Mouse (Mus musculus): ENCODE results near the gene Klf16. TPM values are rescaled to one million over a fixed set of nuclear protein-coding genes. Genes with fewer than 3 reads are reported as not detected.

The Klf16 gene
- polyA plus RNA-seq, 1 experiment from 2014 or later, result 8.5 TPM

DNA sequence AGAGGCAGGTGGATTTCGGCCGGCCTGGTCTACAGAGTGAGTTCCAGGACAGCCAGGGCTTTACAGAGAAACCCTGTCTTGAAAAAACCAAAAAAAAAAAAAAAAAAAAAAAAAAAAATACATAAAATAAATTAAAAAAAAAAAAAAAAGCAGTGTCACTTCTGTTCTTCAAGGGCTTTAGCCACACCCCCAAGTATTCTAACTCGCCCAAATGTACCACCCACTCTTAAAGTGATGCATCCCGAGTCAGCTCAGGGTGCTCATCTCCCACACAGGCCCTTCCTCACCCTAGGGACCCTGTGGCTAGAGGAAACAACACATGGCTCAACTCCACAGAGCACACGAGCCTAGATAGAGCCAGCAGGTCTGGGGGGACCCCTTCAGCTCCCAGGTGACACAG is 5.9 kb upstream of the Klf16 start:
- Histone ChIP-seq H3K27me3 (replicated peaks; ENCODE audit: low read depth, poor library complexity, severe bottlenecking) (no peaks in the 10 kb centered on the region), H3K4me3 (no peak overlapping the region), H3K36me3 (replicated peaks) (peaks cover 56% of the 10 kb centered on the region), H3K27ac (replicated peaks) (no peak overlapping the region), H3K9me3 (no peaks in the 10 kb centered on the region), H3K4me1 (peaks cover 50% of the 10 kb centered on the region)
- no peak for DNase-seq (ENCODE audit: low spot score)
- 85% methylated on average over 5 of the region's 5 CpGs for WGBS

DNA sequence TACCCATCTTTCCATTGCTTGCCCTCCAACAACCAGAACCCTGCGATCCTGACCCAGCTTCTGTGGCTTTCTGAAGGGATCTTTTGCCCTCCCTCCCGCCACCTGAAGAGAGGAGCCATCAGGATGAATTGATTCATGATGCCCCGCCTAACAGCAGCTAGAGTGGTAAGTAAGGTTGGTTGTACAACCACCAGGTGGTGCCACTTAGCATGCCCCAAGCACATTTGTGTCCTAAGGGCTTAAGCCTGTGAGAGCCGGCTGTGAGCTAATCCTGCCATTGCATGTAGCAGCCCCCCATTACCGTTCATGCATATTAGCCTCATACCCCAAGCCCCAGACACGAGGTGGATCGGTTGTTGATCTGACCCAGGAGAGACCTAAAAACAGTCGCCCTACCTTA is 1.8 kb upstream of the Klf16 start:
- Histone ChIP-seq H3K27ac (replicated peaks) (peak overlapping the region; percentile 86), H3K4me3 (peak overlapping the region; percentile 91), H3K4me1 (peaks cover 61% of the 10 kb centered on the region)

DNA sequence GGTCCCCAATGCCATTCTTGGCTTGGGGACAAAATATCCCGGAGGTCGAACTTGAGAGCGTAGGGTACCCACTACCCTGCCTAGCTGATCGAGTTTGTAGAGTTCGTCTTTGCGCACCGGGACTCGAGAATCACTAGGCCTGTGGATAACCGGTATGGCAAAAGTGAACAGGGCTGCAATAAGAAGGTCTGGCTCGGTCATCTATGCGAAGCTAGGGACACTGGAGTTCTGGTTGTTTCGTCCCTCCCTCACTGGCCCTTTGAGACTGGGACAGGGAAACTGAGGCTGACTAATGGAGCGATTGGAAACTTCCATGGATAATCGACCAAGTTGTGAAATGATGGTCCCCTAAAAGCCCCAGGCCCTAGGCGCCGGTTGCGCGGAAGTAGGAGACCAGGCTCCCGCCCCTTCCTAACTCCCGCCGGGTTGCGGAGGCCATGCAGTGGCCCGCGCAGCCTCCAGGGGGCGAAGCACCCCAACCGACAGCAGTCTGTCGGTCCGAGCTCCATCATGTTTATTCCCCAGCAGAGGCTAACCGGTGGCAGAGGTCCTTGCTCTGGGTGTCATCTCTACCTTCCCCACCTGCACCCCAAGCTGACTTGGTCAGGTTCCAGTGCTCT is 1.1 kb upstream of the Klf16 start:
- peak overlapping the region; percentile 91 for H3K4me3 ChIP-seq
- H3K4me1 ChIP-seq, result peaks cover 64% of the 10 kb centered on the region

More for the DNA sequence above, 1.8 kb upstream of the Klf16 start:
- Histone ChIP-seq H3K27me3 (replicated peaks; ENCODE audit: low read depth, poor library complexity, severe bottlenecking) (no peaks in the 10 kb centered on the region), H3K9me3 (no peaks in the 10 kb centered on the region), H3K36me3 (replicated peaks) (peaks cover 26% of the 10 kb centered on the region)
- DNase-seq (ENCODE audit: low spot score), result peak; percentile 62
- WGBS, result 7% methylated on average over 8 of the region's 8 CpGs

DNA sequence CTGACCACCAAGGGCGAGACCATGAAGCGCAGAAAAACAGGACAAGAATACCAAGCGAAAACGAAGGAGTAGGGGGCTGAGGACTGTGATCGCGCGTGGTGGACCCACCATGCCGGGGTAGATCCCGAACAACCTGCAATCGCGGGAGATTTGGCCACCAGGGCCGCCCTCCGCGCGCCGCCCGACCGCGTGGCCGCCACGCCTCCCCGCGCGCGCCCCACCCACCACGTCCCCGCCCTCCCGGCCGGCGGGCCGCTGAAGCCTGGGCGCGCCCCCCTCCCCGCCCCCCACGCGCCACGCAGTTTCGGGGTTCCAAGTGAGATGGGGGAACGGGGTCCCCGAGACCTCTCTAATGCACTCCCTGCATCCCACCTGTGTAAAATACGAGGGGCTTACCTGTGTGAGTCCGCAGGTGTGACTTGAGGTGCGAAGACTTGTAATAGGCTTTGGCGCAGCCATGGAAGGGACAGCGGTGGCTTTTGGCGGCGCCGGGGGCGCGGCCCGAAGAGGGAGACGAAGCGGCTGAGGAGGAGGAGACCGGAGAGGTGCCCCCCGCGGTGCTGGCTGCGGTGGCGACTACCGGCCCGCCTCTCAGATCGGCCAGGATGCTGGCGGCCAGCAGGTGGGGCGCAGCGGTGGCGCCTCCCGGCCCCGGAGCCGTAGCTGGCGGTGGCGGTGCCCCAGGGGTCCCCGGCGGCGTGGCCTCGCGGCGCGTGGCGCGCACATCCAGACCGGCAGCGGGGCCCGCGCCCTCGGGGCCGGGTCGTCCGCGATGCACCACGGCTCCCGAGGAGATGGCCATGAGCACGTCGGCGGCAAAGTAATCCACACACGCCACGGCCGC is 548 bp downstream of the Klf16 start:
- Histone ChIP-seq H3K9me3 (no peaks in the 10 kb centered on the region), H3K4me1 (peaks cover 79% of the 10 kb centered on the region), H3K27ac (replicated peaks) (peak overlapping the region; percentile 86), H3K27me3 (replicated peaks; ENCODE audit: low read depth, poor library complexity, severe bottlenecking) (no peaks in the 10 kb centered on the region), H3K36me3 (replicated peaks) (peaks cover 7% of the 10 kb centered on the region), H3K4me3 (peak overlapping the region; percentile 91)
- WGBS, result under 1% methylated on average over 96 of the region's 96 CpGs
- peak; percentile 73 for DNase-seq (ENCODE audit: low spot score)

More for the DNA sequence above, 1.1 kb upstream of the Klf16 start:
- Histone ChIP-seq H3K36me3 (replicated peaks) (peaks cover 19% of the 10 kb centered on the region), H3K27ac (replicated peaks) (peak overlapping the region; percentile 86), H3K27me3 (replicated peaks; ENCODE audit: low read depth, poor library complexity, severe bottlenecking) (no peaks in the 10 kb centered on the region), H3K9me3 (no peaks in the 10 kb centered on the region)
- peak; percentile 90 for DNase-seq (ENCODE audit: low spot score)
- 1% methylated on average over 29 of the region's 29 CpGs for WGBS

DNA sequence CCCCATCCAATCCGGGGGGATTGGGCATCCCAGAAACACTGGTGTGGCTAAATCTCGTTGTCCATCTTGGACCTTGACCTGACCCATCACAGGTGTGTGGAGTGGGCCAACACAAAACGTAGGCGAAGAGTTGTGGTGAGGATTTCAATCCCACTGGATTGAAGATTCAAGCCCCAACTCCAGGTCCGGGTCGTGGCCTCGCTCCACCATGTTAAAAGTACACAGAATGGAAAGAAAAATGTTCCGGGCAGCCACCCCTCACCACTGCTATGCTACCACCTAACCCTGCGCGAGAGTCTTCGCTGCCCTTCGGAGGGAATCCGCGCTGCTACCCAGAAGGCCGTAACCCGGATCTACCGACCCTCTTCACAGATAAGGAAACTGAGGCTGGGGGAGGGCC is 1.2 kb downstream of the Klf16 start:
- DNase-seq (ENCODE audit: low spot score), result no peak
- Histone ChIP-seq H3K4me3 (peak overlapping the region; percentile 91), H3K4me1 (peaks cover 85% of the 10 kb centered on the region), H3K36me3 (replicated peaks) (peaks cover under 1% of the 10 kb centered on the region), H3K27ac (replicated peaks) (peak overlapping the region; percentile 86; the same call in 1 of the 2 replicates), H3K9me3 (no peaks in the 10 kb centered on the region), H3K27me3 (replicated peaks; ENCODE audit: low read depth, poor library complexity, severe bottlenecking) (no peaks in the 10 kb centered on the region)
- WGBS, result 13% methylated on average over 17 of the region's 17 CpGs

DNA sequence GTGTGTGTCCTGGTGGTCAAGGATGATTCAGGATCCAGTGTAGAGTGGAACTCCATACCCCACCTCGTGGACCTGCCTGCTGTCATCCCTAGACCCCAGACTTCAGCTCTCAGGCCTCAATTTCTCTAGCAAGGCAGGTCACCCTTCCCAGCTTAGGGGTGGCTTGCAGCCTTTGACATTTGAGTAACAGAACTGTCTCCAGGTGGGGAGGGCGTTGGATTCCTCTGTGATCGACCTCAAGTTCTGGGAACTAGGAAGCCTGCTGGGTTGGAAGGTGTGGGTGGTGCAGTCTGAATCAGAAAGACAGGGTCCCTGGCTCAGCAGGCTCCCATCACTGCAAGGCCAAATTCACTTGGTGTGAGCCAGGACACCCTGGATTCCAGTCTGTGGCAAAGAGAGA is 2.2 kb downstream of the Klf16 start:
- Histone ChIP-seq H3K4me3 (peak overlapping the region; percentile 91), H3K36me3 (replicated peaks) (no peaks in the 10 kb centered on the region), H3K9me3 (no peaks in the 10 kb centered on the region), H3K4me1 (peaks cover 96% of the 10 kb centered on the region), H3K27me3 (replicated peaks; ENCODE audit: low read depth, poor library complexity, severe bottlenecking) (no peaks in the 10 kb centered on the region), H3K27ac (replicated peaks) (no peak overlapping the region)
- WGBS, result 73% methylated on average over 3 of the region's 3 CpGs
- no peak for DNase-seq (ENCODE audit: low spot score)

DNA sequence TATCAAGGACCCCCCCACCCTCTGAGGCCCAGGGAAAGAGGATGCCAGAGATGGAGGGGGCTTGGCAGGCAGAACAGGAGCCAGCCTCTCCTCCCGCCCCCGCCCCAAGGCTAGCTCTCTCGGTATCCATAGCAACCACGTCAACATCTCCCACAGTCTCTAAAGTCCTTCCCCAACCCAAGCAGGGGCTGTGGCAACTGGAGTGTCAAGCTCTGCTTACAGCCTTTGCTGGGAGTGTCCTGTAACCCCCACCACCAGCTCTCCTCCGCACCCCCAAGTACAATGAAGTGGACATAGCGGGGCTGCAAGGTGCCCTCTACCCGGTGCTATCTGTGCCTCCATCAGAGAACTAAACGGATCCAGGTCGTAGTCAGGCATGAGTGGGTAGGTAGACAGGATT is 3.2 kb downstream of the Klf16 start:
- DNase-seq (ENCODE audit: low spot score), result no peak
- Histone ChIP-seq H3K36me3 (replicated peaks) (peaks cover 3% of the 10 kb centered on the region), H3K27me3 (replicated peaks; ENCODE audit: low read depth, poor library complexity, severe bottlenecking) (no peaks in the 10 kb centered on the region), H3K4me3 (peak overlapping the region; percentile 22; the same call in 1 of the 2 replicates), H3K9me3 (no peaks in the 10 kb centered on the region), H3K27ac (replicated peaks) (0 out of 2 replicates have a peak overlapping the region, but pooled peaks have one; percentile 36), H3K4me1 (peaks cover 98% of the 10 kb centered on the region)
- WGBS, result 65% methylated on average over 9 of the region's 9 CpGs

DNA sequence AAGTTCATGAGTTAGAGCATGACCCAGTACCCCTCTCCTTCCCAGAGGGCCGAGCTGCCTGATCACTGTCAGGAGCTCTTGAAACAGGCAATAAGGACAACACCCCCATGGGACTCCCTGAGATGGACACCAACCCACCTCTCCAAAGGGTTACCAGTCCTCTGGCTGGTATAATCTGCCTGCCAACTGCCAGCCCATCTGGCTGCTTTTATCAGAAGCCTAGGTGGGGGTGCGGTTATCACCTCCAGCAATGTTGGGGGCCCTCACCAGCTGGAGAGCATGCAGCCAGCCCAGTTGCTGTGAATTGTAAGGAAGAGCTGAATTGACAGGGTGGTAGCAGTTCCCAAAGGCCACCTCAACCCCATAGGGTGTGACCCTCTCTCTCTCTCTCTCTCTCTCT is 4.6 kb downstream of the Klf16 start:
- WGBS, result 88% methylated on average over 2 of the region's 2 CpGs
- peaks cover 86% of the 10 kb centered on the region for H3K4me1 ChIP-seq

DNA sequence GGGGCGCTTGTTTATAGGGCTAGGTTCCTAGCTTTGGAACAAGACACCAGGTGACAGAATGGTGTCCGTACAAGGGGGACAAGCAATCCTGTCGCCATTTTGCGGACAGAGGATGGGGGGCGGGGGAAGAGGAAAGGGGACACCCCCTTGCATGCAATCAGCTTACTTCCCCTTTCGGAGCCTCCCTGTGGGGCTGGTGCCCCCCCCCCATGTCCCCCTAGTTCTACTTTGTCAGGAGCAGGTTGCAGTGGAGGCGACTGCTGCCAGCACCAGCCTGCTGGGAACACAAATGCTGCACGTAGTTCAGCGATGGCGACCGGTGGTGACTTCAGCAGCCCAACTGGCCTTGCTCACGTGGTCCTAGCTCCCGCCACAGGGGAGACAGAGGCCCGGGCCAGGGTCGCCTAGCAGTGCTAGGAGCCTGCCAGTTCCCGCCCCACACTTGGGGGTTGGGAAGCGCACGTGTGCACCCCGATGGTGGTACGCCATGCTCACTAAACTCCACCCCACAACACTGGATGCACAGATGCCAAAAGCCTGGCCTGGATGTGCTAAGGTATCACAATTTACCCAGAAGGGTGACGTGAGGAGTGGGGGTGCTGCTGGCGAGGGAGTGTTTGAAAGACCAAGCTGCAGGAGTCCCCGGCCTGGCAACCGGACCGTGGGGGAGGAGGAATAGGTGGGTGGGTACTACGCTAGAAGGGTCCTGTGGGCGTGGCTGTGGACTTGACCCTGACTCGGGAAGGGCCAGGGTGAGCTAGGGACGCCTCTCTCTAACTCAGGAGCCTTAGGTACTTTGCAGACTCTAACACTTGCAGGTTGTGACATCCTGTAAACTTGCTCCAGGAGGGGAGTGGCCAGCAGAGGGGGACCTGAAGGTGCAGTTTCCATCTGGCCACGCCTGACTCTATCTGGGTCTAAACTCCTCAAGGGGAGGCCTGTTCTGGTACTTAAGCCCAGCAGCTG is 6.0 kb downstream of the Klf16 start:
- H3K27ac ChIP-seq (replicated peaks), result peak overlapping the region; percentile 82
- WGBS, result 23% methylated on average over 30 of the region's 30 CpGs
- peaks cover 18% of the 10 kb centered on the region for H3K36me3 ChIP-seq (replicated peaks)
- H3K27me3 ChIP-seq (replicated peaks; ENCODE audit: low read depth, poor library complexity, severe bottlenecking), result no peaks in the 10 kb centered on the region
- DNase-seq (ENCODE audit: low spot score), result peak; percentile 57
- H3K9me3 ChIP-seq, result no peaks in the 10 kb centered on the region
- peak overlapping the region; percentile 47 for H3K4me3 ChIP-seq
- peaks cover 80% of the 10 kb centered on the region for H3K4me1 ChIP-seq

More for the DNA sequence above, 4.6 kb downstream of the Klf16 start:
- peak overlapping the region; percentile 2; the same call in 1 of the 2 replicates for H3K4me3 ChIP-seq
- peaks cover 18% of the 10 kb centered on the region for H3K36me3 ChIP-seq (replicated peaks)
- no peak overlapping the region for H3K27ac ChIP-seq (replicated peaks)
- no peaks in the 10 kb centered on the region for H3K27me3 ChIP-seq (replicated peaks; ENCODE audit: low read depth, poor library complexity, severe bottlenecking)
- no peak for DNase-seq (ENCODE audit: low spot score)
- H3K9me3 ChIP-seq, result no peaks in the 10 kb centered on the region

DNA sequence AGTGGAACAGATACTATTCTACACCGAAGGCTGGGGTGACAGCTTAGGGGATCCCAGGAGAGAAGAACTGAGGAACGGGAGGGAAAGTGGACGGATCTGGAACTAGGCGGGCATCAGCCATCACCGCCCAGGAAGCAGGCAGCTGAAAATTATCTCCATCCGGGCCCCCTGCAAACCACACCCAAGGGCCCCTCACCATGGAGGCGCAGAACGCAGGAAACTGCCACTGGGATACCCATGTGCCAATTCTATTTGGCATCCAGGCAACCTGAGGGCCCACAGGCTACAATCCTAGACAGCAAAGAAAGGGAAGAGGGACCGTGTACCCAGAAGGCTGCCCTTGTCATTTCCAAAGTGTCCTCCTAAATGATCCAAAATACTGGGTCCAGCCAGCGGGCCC is 6.7 kb downstream of the Klf16 start:
- no peak for DNase-seq (ENCODE audit: low spot score)
- no peaks in the 10 kb centered on the region for H3K9me3 ChIP-seq
- H3K27me3 ChIP-seq (replicated peaks; ENCODE audit: low read depth, poor library complexity, severe bottlenecking), result no peaks in the 10 kb centered on the region
- WGBS, result 87% methylated on average over 10 of the region's 10 CpGs
- peaks cover 73% of the 10 kb centered on the region for H3K4me1 ChIP-seq
- H3K36me3 ChIP-seq (replicated peaks), result peaks cover 18% of the 10 kb centered on the region
- peak overlapping the region; percentile 47 for H3K4me3 ChIP-seq
- peak overlapping the region; percentile 82 for H3K27ac ChIP-seq (replicated peaks)

DNA sequence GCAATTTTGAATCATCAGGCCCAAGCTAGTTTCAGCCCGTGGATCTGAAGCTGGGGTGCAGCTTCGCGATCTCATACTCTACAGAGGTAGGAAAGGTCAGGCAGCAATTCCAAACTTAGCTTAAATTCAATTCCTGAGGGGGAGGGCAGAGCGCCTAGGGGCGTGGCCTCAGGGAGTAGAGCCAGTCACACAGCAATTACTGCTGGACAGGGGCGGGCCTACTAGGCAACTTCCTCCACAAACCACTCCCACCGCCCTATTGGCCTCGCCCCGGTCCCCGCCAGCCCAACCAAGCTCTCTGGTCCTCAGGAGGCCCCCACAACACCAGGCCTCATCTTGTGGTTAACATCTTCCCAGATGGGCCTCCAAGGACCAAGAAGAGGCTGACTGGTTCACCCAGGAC is 7.5 kb downstream of the Klf16 start:
- peak; percentile 66 for DNase-seq (ENCODE audit: low spot score)
- Histone ChIP-seq H3K4me3 (peak overlapping the region; percentile 47), H3K4me1 (peaks cover 66% of the 10 kb centered on the region)

DNA sequence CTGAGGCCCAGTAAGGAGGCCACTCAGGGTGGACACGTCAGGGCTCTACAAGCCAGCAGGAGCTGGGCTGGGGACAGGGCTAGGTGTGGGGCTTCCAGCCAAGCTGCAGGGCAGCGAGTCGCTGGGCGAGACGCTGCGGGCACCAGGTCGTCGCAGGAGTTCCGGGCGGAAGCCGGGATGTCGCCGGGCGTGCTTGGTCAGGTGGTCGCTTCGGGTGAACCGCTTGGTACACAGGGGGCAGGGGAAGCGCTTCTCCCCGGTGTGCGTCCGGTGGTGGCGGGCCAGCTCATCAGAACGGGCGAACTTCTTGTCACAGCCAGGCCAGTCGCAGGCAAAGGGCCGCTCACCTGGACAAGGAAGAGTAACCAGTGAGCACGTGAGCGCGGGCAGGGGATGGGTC is 8.2 kb downstream of the Klf16 start:
- H3K27me3 ChIP-seq (replicated peaks; ENCODE audit: low read depth, poor library complexity, severe bottlenecking), result no peaks in the 10 kb centered on the region
- peaks cover 58% of the 10 kb centered on the region for H3K4me1 ChIP-seq
- H3K27ac ChIP-seq (replicated peaks), result no peak overlapping the region
- 94% methylated on average over 29 of the region's 29 CpGs for WGBS
- peaks cover 21% of the 10 kb centered on the region for H3K36me3 ChIP-seq (replicated peaks)
- no peak for DNase-seq (ENCODE audit: low spot score)
- H3K9me3 ChIP-seq, result no peaks in the 10 kb centered on the region
- 0 out of 2 replicates have a peak overlapping the region, but pooled peaks have one; percentile 17 for H3K4me3 ChIP-seq

More for the DNA sequence above, 7.5 kb downstream of the Klf16 start:
- Histone ChIP-seq H3K9me3 (no peaks in the 10 kb centered on the region), H3K27me3 (replicated peaks; ENCODE audit: low read depth, poor library complexity, severe bottlenecking) (no peaks in the 10 kb centered on the region), H3K27ac (replicated peaks) (peak overlapping the region; percentile 82), H3K36me3 (replicated peaks) (peaks cover 20% of the 10 kb centered on the region)
- WGBS, result 34% methylated on average over 10 of the region's 10 CpGs

Measured in embryonic facial prominence, embryonic 10.5 days (tissue).